Mouse (Mus musculus) frontal cortex, postnatal 25 days (tissue): Measurements from ENCODE around the gene Fam107b.

Source experiments
- DNase-seq, 2 experiments: peaks; one replicate each; pipeline ENCODE4 v3.0.0; 2022; ENCODE audit warnings: low spot score in 2 of 2

Fam107b gene

DNA sequence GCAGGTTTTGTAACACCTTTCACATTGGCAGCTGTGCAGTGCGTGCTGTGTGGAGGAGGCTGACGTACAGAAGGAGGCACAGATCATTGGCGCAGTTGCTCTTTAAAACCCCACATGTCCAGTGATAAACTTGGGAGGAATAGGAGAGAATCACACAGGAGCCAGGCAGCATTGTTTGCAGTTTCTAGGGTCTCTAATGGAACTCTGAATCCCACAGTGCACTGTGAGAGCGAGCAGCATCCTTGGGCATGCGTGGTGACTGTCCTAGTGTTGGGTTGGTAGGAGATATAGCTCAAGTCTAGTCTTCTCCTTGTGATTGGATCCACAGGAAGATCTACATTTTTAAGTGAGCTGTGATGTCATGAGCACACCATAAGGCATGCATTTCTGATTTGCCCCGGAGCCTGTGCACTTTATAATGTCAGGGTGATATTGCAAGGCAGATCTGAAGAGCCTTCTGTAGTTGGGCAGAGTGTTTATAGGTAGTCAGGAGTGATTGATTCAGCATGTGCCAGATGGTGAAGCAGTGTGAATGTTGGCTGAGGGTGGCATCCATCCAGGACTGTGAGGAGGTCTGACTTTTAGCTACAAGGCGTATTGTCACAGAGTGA lies 169.2 kb downstream of the Fam107b start:
- DNase-seq = peak in 1 of 2 experiments; percentile 9

DNA sequence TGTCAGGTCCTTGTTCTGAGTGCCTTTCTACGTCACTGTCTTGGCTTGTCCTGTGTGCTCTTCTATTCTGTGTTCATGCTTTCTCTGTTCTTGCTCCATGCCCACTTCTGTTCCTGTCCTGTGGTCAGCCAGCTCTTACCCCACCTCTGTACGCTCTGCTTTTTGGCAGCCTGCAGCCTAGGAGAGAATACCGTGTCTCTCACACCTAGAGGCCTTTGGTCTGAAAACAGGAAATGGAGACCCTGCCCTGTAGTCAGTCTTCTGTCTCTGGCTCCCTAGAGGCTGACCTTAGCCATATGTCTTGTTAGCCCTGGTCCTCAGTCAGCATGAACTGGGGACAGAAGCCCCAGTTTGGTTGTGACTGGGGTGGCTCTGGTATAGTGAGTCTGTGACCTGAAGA lies 170.0 kb downstream of the Fam107b start:
- DNase-seq = no peak

DNA sequence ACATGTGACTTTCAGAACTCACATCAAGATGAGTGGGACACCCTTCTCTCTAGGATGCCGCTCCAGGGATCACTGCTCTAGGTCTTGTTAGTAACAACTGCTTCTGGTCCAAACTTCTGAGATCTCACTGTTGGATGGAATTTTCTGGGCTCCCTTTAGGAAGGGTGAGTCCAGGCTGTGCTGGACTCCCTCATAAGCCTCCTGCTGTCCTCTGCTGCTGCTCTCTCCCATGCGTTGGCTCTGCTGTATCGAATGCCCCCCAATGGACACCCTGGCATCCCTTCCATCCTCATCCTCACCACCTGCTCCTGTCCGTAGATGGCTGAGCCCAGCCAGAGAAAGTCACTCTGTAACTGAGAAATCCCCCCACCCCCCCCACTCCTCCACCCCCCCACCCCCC lies 170.4 kb downstream of the Fam107b start:
- no peak for DNase-seq

DNA sequence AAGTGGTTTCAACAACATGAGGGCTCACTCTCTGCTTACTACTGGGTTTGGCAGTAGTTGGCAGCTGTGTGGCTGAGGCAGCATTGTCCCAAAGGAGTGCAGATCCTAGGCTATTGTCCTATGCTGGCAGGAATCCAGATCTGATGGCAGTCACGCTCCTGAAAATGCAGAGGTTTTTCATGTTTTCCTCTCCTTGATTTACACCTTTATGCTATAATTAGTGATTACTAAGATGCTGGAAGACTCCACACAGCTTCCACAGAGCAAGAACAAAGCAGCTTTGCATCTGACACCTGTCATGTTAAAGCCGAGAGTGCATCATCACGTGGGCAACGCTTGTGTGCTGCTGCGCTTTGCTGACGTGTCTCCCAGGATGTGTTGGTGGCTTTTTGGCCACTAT lies 172.2 kb downstream of the Fam107b start:
- DNase-seq = no peak

DNA sequence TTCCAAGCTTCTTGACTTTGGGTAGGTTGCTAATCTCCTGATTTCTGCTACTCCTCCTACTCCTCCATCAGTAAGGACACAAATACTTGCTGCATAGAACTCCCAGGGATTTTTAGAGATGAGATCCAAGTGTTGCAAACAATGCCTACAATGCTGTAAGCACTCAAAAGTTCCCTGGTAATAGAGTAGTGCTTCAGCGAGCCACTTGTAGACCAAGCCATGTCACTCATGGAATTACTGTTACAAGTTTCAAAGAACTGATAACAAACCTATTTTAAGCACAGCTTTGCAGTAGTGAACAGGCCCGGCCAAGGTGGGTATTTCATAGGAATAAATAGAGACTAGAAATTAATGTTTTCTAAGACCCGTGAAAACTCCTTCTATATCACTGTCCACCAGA lies 174.8 kb downstream of the Fam107b start:
- DNase-seq = no peak

DNA sequence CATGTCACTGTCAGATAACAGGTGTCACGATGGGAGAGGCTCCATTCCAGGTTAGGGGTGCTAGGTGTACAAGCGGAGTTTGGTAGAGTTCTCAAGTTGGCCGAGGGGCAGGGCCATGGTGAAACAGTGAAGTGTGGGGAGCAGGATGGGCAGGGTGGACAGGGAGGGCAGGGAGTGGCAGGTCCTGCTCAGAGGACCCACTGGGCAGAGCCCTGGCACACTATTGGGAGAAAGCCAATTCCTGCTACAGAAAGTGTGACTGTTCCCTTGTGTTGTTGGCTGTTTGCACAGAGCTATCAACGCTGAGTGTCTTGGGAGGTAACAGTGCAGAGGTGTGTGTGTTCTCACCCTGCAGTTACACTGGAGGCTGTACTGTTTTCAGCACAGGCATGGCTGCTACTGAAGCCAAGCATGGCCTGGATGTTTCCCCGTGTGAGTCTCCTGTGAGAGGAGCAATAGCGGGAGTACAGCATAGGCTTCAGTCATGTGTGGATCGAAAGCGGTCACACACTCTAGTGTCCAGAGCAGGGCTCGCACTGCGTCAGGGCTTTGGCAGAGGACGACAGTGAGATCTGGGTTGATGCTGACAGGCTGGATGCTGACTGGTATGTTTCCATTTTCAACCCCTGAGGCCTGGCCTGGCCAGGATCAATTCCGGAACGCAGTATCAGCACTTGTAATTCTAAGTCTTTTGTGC lies 175.8 kb downstream of the Fam107b start:
- no peak for DNase-seq

DNA sequence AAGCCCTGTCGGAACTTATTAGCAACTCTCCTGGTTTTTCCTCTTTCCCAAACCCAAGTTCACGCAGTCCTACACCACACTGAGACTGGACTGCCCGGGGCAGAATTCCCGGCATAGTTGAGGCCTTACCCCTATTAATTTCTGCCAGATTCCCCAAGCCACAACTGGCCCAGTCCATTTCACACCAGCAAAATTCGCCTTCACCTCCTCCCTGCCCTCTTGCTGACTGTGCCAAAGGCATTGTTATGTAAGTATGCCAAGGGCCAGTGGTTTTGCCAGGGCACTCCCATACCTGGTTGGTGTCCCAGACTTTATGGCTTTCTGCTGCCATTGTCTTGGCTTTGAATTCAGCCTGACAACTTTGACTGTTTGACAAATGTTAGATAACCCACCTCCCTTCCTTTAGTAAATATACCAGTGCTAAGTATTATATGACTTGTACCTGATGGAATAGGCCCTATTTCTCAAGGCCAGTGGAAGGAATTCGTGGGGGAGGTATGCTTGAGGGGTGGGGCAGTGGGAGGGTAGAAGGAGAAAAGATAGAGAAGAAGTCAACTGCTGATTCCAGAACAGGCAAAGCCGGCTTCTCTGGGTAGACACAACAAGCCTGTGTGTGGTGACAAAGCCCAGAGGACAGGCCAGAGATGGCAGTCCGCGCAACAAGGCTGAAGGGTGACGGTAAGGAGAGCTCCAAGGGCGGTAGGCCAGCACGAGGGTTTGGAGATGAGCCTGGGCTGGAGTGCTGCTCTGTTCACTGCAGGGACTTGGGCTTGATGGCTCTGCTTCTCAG lies 178.6 kb downstream of the Fam107b start:
- DNase-seq = no peak

DNA sequence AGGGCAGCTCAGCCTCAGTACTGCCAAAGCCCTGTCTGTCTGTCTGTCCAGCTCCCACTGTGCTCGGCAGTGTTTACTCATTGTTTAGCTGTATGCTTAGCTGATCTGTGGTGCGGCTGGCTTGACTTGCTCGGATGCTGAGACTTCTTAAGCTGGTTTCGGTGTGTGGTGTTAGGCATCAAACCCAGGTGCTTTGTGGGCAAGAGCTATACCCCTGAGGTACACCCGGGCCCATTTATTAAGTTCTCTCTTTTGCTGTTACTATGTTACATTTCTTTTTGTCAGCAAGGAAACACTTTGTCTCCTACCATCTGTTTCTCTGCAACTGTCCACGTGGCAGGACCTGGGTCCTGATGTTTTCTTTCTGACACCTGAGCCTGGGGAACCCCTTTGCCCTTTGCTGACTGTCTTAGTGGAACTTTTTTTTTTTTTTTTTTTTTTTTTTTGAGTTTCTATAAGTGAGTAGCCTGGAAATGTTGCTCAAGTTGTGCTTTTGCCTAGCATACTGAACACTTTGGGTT lies 179.3 kb downstream of the Fam107b start:
- no peak for DNase-seq

DNA sequence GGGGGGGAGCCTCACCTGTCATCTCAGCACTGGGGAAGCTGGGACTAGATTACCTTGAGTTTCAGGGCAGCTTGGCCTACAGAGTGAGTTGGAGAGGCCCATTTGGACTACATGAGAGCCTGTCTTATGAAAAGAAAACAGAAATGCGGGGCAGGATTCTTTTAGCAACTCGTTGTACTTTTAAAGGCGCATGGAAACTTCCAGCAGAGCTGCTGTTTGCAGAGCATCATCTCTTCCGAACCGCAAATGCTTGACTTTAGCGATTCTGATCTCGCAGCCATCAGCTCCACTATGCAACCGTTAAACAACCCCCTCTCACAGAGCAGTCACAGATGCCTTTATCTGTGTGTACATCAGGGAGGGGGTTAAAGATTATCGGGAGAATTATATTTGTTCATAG lies 179.8 kb downstream of the Fam107b start:
- no peak for DNase-seq

DNA sequence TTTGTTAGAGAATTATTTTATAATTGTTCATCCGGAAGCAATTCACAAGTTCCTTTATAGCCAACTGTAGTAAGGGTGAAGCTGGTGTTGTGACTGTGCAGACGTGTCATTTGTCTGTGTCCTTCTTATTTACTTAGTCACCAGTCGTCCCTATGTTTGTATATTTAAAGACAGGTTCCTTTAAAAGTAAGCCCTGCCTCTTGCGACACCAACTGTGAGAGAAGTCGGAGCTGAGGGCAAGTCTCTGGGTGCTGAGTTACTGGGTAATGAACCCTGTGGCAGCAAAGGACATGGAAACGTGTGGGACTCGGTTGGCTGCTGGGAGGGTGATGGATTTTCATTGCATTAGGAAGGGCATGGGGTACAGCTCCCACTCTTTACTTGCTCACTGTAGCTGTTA lies 182.1 kb downstream of the Fam107b start:
- DNase-seq = no peak

DNA sequence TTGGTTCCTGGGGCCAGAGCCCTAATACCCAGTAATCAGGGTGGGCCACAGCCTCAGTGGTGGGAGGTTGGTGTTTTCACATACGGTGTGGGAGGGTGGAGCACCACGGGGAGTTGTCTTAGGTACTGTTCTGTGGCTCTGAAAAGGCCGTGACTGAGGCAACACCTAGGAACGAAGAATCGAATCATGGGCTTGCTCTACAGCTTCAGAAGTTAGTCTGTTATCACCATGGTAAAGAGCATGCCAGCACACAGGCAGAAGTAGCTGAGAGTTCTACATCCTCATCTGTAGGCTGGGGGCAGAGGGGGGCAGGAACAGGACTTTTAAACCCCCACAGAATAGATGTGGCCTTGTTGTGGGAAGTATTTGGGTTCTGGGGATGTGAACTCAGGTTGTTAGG lies 182.6 kb downstream of the Fam107b start:
- no peak for DNase-seq

DNA sequence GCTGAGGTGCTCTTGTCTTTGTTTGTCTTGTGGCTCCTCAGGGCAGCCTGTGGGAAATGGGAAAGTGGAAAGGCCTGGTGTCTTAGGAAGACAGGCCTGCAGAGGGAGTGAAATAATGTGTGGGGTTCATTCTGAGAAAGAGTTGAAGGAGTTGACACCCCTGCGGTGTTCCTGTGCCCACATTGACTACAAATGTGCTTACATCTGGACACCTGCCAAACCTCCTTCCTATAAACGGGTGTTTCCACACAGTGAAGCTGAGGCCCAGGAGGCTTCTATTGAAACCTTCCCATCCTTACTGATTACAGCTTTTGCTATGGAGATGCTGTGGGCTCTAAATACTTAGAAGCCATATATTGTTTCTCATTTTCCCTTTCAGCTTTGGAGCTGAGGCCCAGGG lies 183.5 kb downstream of the Fam107b start:
- DNase-seq = no peak

DNA sequence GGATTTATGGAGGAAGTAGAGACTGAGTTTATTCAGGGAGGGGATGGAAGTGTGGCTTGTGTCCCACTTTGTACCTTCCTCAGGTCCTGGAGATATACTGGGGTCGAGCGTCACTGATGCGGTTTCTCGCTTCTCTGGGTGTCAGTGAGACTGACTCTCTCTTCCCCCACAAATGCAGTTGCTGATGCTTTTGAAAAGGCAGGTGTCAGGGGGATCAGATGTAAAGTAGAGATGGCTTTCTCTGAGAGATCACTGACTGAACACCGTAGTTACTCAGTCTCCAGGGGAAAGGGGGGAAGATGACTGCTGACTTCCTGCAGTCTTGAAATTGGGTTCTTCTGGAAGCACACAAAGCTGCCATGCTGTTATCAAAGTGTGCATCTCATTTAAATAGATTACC lies 185.6 kb downstream of the Fam107b start:
- no peak for DNase-seq

DNA sequence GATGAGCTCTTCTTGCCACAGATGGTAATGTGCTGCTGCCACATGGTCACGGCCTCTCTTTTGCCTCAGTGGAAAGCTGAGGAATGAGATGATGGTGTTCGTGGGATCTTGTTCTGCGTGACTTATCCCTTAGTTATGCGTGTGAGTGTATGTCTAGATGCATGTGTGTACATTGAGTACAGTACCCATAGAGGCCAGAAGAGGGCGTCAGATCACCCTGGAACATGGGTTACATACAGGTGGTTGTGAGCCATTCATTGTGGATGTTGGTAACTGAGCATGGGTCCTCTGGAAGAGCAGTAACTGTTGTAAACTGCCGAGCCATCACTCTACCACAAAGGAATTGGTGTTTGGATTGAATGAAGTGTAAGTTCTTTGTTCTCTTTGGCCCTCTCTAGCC lies 188.1 kb downstream of the Fam107b start:
- DNase-seq = no peak

DNA sequence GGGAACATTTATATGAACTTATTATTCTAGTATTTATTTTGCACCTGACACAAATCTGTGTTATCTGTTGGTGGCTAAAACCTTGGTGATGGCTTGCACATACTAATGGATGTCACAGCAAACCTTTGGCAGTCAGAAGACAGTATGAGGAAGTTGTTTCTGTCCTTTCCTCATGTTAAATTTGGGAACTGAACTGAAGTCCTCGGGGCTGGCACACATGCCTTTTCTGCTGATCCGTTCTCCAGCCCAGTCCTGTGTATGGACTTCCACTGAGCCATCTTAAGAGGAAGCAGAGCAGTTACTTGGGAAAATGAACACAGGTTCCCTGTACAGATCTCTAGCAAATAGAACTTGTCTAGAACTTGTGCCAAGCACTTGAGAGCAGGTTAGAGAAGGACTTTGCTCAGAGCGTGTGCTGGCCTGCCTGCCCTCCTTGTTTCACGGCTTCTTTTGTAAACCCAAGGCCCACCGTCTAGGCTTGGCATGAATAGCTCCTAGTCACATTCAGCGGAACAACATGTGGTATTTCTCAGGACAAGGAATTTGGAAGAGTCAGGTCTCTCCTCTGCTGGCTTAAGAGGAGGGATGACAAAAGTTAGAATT lies 190.0 kb downstream of the Fam107b start:
- DNase-seq = no peak

DNA sequence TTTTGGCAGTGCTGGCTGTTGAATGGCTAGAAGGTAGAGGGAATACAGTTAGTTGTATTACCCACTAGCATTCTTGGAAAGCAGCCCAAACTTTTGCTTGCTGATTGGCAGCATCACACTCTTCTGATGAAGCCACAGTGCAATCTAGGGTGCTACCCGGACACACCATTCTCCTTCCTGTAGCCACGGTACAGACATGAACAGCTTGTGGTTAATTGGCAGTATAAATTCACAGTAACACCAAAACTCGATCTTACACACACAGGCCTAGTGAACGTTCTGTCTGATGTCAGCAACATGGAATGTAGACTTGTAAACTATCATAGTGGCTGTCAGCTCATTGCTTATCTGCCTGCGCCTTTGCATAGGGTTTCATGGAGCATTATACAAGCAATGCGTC lies 193.8 kb downstream of the Fam107b start:
- no peak for DNase-seq

DNA sequence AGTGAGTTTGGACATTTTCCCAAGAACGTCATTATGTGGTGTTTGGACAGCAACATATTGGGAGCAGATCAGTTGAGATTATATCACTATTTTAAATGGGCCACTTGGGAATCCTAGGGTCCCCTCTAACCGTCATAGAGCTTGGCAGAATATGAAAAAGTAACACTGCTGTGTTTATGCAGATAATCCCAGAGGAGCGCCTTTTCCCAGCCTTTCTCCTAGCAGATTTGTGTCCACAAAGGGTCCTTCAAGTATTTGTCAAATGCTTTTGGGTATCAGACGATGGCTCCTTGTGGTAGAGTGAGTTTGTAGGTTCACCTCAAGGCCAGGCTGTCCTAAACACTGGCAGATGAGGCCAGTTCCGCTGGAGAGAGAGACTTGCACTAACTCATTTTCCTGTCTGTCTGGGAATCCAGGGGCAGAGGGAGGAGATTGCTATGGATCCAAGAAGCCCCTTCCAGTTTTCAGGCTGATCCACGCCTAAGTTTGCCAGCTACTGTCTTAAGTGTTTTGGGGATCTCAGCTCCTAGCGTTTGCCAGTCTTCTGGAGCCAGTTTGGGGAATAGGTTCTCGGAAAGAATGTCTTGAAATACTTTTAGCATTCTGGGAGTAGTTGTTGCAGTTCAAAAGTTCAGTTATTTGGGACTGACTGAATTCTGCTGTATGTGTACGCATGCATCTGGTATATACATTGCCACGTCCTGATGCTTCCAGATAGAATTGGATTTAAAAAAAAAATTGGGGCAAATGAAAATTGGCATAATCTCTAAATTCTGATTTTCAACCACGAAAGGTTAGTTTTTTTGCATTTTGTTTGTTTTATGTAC lies 195.9 kb downstream of the Fam107b start:
- DNase-seq = no peak

DNA sequence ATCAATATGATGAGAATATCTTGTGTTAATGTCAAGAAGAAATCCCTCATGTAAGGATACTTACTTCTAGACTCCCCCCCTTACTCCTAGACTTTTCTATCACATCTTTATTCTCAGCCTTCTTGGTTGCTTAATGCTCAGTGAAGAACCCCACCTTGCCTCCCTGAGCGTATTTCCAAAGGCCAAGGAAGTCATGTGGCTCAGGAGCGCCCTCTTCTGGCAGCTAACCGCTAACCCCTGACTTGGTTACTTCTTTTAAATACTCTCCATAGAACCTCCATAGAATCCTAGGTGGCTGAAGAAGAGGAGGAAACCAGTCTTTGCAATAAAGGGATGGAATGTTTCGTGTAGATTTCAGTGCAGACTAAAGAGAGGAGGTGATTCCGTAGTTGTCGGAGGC lies 199.0 kb downstream of the Fam107b start:
- DNase-seq = peak; percentile 45 to 56

DNA sequence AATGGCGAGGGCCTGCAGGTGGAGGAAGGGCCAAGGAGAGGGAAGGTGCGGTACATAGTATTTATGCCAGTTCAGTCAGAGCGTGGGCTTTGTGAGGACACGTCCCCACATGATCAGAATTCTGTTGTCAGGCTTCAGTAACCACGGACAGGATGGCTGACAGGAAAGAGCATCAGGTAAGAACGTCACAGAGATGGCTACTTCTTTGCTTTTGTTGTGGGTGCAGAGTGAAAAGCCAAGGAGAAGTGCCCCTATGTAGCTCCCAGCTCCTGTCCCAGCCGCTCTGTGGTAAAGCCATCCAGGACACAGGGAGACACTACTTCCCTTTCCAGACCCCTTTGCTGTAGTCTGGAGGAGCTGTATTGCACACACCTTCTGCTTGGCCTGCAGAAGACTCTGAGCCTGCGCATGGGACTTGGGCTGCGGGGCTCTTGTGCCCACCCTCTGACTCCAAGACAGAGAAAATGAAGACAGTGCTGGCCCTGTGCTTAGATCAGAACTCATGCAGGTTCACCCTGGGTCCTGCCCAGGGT lies 199.6 kb downstream of the Fam107b start:
- no peak for DNase-seq

DNA sequence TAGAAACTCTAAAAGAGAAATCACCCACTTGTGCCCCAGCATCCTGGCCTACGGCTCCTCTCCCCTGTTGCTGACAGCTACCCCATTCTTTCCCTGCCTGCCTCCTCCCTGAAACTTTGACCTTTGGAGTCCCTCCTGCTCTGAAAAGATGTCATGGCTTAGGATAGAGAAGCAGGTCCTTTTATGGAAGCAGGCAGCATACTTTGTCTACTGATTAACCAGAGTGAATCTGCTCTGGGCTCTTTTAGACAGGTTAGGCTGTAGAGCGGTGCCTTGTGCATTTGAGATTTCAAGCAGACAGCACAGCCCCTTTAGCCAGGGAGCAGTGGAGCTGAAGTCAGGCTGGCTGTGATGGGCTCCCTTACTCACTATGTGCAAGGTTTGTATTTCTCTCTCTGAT lies 200.1 kb downstream of the Fam107b start:
- DNase-seq = no peak

DNA sequence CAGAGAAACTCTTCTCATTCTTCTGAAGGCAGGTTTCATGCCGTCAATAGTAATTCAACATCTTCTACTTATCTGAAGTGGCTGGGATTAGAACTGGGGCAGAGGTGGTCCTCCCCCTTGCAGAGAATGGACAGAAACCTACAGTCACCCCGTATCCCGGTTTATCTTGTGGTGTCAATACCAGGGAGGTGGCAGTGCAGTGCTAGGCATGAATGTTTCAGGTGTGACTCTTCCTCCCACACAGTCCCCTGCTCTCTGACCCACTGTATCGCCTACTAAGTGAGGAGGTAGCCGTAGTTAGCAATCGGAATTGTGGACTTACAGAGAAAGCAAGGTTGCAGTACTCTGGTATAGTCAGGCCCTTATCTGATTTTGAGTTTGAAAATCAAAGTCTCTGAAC lies 201.2 kb downstream of the Fam107b start:
- DNase-seq = no peak
